Mouse (Mus musculus) intestine, embryonic 15.5 days (tissue): Measurements from ENCODE around the gene Cenpm. TPM values are rescaled to one million over a fixed set of nuclear protein-coding genes. Genes with fewer than 3 reads are reported as not detected.

ENCODE experiments used
- microRNA counts: library from miRNA; unstranded; fragments of <30 nt; microRNA quantifications from one replicate; lab custom pipeline; 2016
- polyA plus RNA-seq: library from polyadenylated mRNA; unstranded; fragments of >200 nt; fragmentation: Nextera tagmentation; extraction: Ambion mirVana; gene quantifications from 2 replicates; pipeline ENCODE4 v1.2.1, GENCODE M21; 2015

The Cenpm gene
- polyA plus RNA-seq, 1 experiment from 2014 or later: 49.1 TPM

MicroRNAs encoded within 50 kb of the gene (microRNA counts, 519-probe panel; counts per million panel counts)
- microRNA mmu-miR-33 (lab: Ali Mortazavi, UCI): 2,477 counts per million, percentile 64 among the panel's probes with 10 or more counts

Other genes starting within 250 kb of the Cenpm start
- 19.8 and 21.3 TPM in 2 replicates for gene Desi1, start 210.9 kb downstream of the Cenpm start, polyA plus RNA-seq
- 256 and 273 TPM in 2 replicates for gene Snu13, start 197.2 kb downstream of the Cenpm start, polyA plus RNA-seq
- gene 4930407I10Rik, start 185.6 kb downstream of the Cenpm start, polyA plus RNA-seq: not detected in 2 replicates
- not detected in 2 replicates for gene Mei1, start 174.8 kb downstream of the Cenpm start, polyA plus RNA-seq
- gene Ccdc134, start 116.8 kb downstream of the Cenpm start, polyA plus RNA-seq: 12.0 and 12.6 TPM in 2 replicates
- gene Srebf2, start 97.6 kb downstream of the Cenpm start, polyA plus RNA-seq: 163 and 172 TPM in 2 replicates
- 0.10 and 0.15 TPM in 2 replicates for gene Shisa8, start 31.9 kb downstream of the Cenpm start, polyA plus RNA-seq
- 0.25 TPM in 1 of 2 replicates, not detected in the other for gene Tnfrsf13c, start 20.4 kb downstream of the Cenpm start, polyA plus RNA-seq
- gene 1500009C09Rik, start 7.6 kb upstream of the Cenpm start, polyA plus RNA-seq: 0.13 TPM in 1 of 2 replicates, not detected in the other
- gene Sept3, start 30.1 kb upstream of the Cenpm start, polyA plus RNA-seq: 8.6 and 10.2 TPM in 2 replicates
- gene Wbp2nl, start 54.2 kb upstream of the Cenpm start, polyA plus RNA-seq: 0.11 and 0.13 TPM in 2 replicates
- 144 and 176 TPM in 2 replicates for gene Naga, start 94.2 kb upstream of the Cenpm start, polyA plus RNA-seq
- gene Pheta2, start 94.2 kb upstream of the Cenpm start, polyA plus RNA-seq: 13.1 and 13.4 TPM in 2 replicates
- gene Smdt1, start 94.2 kb upstream of the Cenpm start, polyA plus RNA-seq: 277 and 308 TPM in 2 replicates
- gene Ndufa6, start 109.6 kb upstream of the Cenpm start, polyA plus RNA-seq: 502 and 513 TPM in 2 replicates
- gene Cyp2d22, start 135.5 kb upstream of the Cenpm start, polyA plus RNA-seq: 9.0 and 11.2 TPM in 2 replicates
- gene Cyp2d11, start 149.3 kb upstream of the Cenpm start, polyA plus RNA-seq: not detected in 2 replicates
- gene Cyp2d10, start 162.4 kb upstream of the Cenpm start, polyA plus RNA-seq: 0.83 and 1.0 TPM in 2 replicates
- gene Cyp2d9, start 188.7 kb upstream of the Cenpm start, polyA plus RNA-seq: 0.19 and 0.30 TPM in 2 replicates